ENCODE assay signal across 25 mouse cellular contexts in genomic region chr3:133233993-133234392, GRCm38 (mm10). TPM values are rescaled to one million over a fixed set of nuclear protein-coding genes. Genes with fewer than 3 reads are reported as not detected.
A peak's percentile ranks its signal among the peaks of the same experiment; 100 is the strongest.
DNase-seq lines count a peak whose midpoint lies in the region; ATAC-seq and TF ChIP-seq lines count a peak whose summit lies in the region.
"Had no signal": no experiment of that assay in that cellular context is flagged by ENCODE, and none has a peak within 500 bp of the region (broad histone marks: within the 10 kb centered on the region; RNA-seq: fewer than 3 reads in every experiment).

No protein-coding gene starts in this region.

- WGBS in intestine, embryonic 14.5 days, result 57% methylated on average over 9 of the region's 9 CpGs
- 41% methylated on average over 9 of the region's 9 CpGs for WGBS in kidney, postnatal 0 days

- peak; percentile 29; the same call in 1 of the 2 replicates for TF ChIP-seq CTCF in kidney, postnatal 0 days (IDR thresholded peaks at IDR 0.05; ENCODE audit: low read depth)

- H3K27me3 ChIP-seq in intestine, embryonic 14.5 days (replicated peaks; ENCODE audit: control insufficient read depth, insufficient read depth, low read length), result no peaks in the 10 kb centered on the region
- no peaks in the 10 kb centered on the region for H3K27me3 ChIP-seq in kidney, postnatal 0 days (ENCODE audit: insufficient read depth, low read length)
- H3K27me3 ChIP-seq: heart, embryonic 15.5 days; limb, embryonic 12.5 days; liver, embryonic 13.5 days had no signal

- H3K9ac ChIP-seq in intestine, embryonic 14.5 days (ENCODE audit: low read length), result no peak overlapping the region
- peak overlapping the region; percentile 57 for H3K9ac ChIP-seq in kidney, postnatal 0 days (ENCODE audit: low read depth, low read length)
- H3K9ac ChIP-seq: heart, embryonic 15.5 days; limb, embryonic 12.5 days; liver, embryonic 13.5 days had no signal

- peak overlapping the region; percentile 13; the same call in 1 of the 2 replicates for H3K4me3 ChIP-seq in intestine, embryonic 14.5 days (ENCODE audit: low read depth, low read length)
- H3K4me3 ChIP-seq in kidney, postnatal 0 days (replicated peaks; ENCODE audit: low read depth, low read length), result peak overlapping the region; percentile 33
- H3K4me3 ChIP-seq: erythroblast, embryonic 14.5 days; gastrocnemius, adult 2 months; heart, embryonic 15.5 days; layer of hippocampus, adult 2 months; left cerebral cortex, adult 2 months; limb, embryonic 12.5 days; liver, embryonic 13.5 days had no signal

- no peaks in the 10 kb centered on the region for H3K4me1 ChIP-seq in intestine, embryonic 14.5 days (replicated peaks; ENCODE audit: control insufficient read depth, insufficient read depth, low read length)
- peaks cover 4% of the 10 kb centered on the region; the same call in 1 of the 2 replicates for H3K4me1 ChIP-seq in kidney, postnatal 0 days (replicated peaks; ENCODE audit: insufficient read depth, low read length)
- H3K4me1 ChIP-seq: heart, embryonic 15.5 days; liver, embryonic 13.5 days had no signal

- no peak for DNase-seq in intestine, embryonic 14.5 days (ENCODE audit: low spot score)
- peak; percentile 37 for DNase-seq in kidney, adult 11 months
- no peak for DNase-seq in kidney, postnatal 0 days (ENCODE audit: low spot score)
- peak; percentile 64 for DNase-seq in lung, postnatal 36 days
- DNase-seq in left cerebral cortex, postnatal 10 days (ENCODE audit: extremely low spot score in 1 of 2, low spot score in 2 of 2), result no peak
- DNase-seq in B cell, adult 2 months, result no peak
- DNase-seq in gastrocnemius, adult 18-20 months (ENCODE audit: low spot score), result no peak
- DNase-seq: cerebellum, postnatal 14 days; embryo, embryonic 11 days; gastrocnemius, adult 2 months; heart, adult 18-20 months; liver, embryonic 13.5 days; spleen, adult 18-20 months; thymus, postnatal 4 days had no signal

- no peaks in the 10 kb centered on the region for H3K9me3 ChIP-seq in intestine, embryonic 14.5 days (ENCODE audit: control insufficient read depth, low read length)
- no peaks in the 10 kb centered on the region for H3K9me3 ChIP-seq in kidney, postnatal 0 days (replicated peaks; ENCODE audit: low read length)
- H3K9me3 ChIP-seq: G1E; heart, embryonic 15.5 days; limb, embryonic 12.5 days; liver, embryonic 13.5 days had no signal

- peak overlapping the region; percentile 14 for H3K4me2 ChIP-seq in intestine, embryonic 14.5 days (ENCODE audit: low read length)
- peak overlapping the region; percentile 54 for H3K4me2 ChIP-seq in kidney, postnatal 0 days (ENCODE audit: low read length)
- H3K4me2 ChIP-seq: heart, embryonic 15.5 days; limb, embryonic 12.5 days; liver, embryonic 13.5 days had no signal

- no peak for ATAC-seq in intestine, embryonic 14.5 days (replicated peaks; ENCODE audit: low FRiP score, low TSS enrichment, low read depth)
- no peak for ATAC-seq in kidney, postnatal 0 days (replicated peaks; ENCODE audit: low FRiP score, low read depth)
- ATAC-seq in erythroblast, adult 5-6 weeks (replicated peaks; ENCODE audit: low FRiP score, poor library complexity, severe bottlenecking), result no peak
- ATAC-seq: forebrain, embryonic 16.5 days had no signal

- intact Hi-C loops in left cerebral cortex, postnatal 10 days (cut with DNase I), result no loop called here

- no peaks in the 10 kb centered on the region for H3K36me3 ChIP-seq in intestine, embryonic 14.5 days (ENCODE audit: control insufficient read depth, insufficient read depth, low read length)
- H3K36me3 ChIP-seq in kidney, postnatal 0 days (ENCODE audit: insufficient read depth, low read length), result no peaks in the 10 kb centered on the region
- H3K36me3 ChIP-seq: G1E; heart, embryonic 15.5 days; limb, embryonic 12.5 days; liver, embryonic 13.5 days had no signal

- no peak overlapping the region for H3K27ac ChIP-seq in intestine, embryonic 14.5 days (ENCODE audit: low read depth)
- peak overlapping the region; percentile 93 for H3K27ac ChIP-seq in kidney, postnatal 0 days
- H3K27ac ChIP-seq: gastrocnemius, adult 2 months; heart, embryonic 15.5 days; layer of hippocampus, adult 2 months; left cerebral cortex, adult 2 months; limb, embryonic 12.5 days; liver, embryonic 13.5 days had no signal

RNA-seq across cellular contexts. Expression of gene Arhgef38, which starts 0.8 kb away (rescaled TPM):
- 2.5 and 3.3 TPM in 2 replicates for polyA plus RNA-seq in intestine, embryonic 14.5 days (2014; fragmentation: Nextera tagmentation; extraction: Ambion mirVana)
- polyA plus RNA-seq in kidney, postnatal 0 days (2015; fragmentation: Nextera tagmentation; extraction: Ambion mirVana), result 4.5 and 5.2 TPM in 2 replicates
- total RNA-seq in left cerebral cortex, postnatal 10 days (2021), result under 1 TPM; 0.04 to 0.11 TPM
- not detected in 2 replicates for total RNA-seq in erythroblast, adult 5-6 weeks (2015; ENCODE audit: low replicate concordance)
- total RNA-seq in erythroblast, adult 5-6 weeks (2017; ENCODE audit: low replicate concordance), result not detected in 2 replicates
- total RNA-seq in gastrocnemius, adult 18-20 months (2021), result not detected
- total RNA-seq: adrenal gland, adult 18-20 months; gastrocnemius, adult 2 months; hematopoietic stem cell, adult 5-6 weeks; layer of hippocampus, adult 2 months; left cerebral cortex, adult 2 months; megakaryocyte, adult 5-6 weeks had no signal
- polyA plus RNA-seq: erythroblast, embryonic 14.5 days; forebrain, embryonic 16.5 days; G1E; limb, embryonic 12.5 days; liver, embryonic 13.5 days had no signal

Comparison
In these comparisons a context has a peak if more than half of its experiments do, and no peak if none do; other contexts are left out.
1. DNase-seq: peak in kidney, adult 11 months (single experiment) and lung, postnatal 36 days (single experiment); none in intestine, embryonic 14.5 days (single experiment), kidney, postnatal 0 days (single experiment), left cerebral cortex, postnatal 10 days (0 of 2), B cell, adult 2 months (0 of 2) and gastrocnemius, adult 18-20 months (single experiment).